Mouse (Mus musculus) lung, postnatal 4 days (tissue): ENCODE measurements around the gene B9d2.

Source experiments
- DNase-seq, 2 experiments: peaks; one replicate each; pipeline ENCODE4 v3.0.0; 2021

The B9d2 gene

GRCm38 (mm10) chr7:25674719-25675300, 5.8 kb upstream of the B9d2 start, which contains the start of gene Tmem91:
Gene Tmem91 (minus strand): TSS chr7:25675166.
- no peak for DNase-seq

DNA sequence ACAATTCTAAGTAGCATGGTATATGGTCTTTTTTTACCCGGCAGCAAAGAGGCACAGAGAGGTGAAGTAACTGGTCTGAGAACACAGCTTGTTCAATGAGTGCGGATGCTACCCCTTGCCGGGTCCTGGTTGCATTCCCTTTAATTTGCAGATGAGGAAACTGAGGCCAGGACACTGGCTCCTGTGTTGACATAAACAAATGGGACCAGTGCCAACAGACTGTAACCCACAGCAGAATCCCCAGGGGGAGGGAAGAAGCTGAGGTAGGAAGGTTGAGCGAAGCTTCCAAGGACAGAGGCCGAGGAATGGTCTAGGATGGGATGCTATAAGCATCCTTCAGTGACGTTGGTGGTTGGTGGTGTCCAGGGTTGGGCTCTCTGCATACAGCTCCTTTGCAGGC, 5.2 kb upstream of the B9d2 start:
- DNase-seq: no peak

DNA sequence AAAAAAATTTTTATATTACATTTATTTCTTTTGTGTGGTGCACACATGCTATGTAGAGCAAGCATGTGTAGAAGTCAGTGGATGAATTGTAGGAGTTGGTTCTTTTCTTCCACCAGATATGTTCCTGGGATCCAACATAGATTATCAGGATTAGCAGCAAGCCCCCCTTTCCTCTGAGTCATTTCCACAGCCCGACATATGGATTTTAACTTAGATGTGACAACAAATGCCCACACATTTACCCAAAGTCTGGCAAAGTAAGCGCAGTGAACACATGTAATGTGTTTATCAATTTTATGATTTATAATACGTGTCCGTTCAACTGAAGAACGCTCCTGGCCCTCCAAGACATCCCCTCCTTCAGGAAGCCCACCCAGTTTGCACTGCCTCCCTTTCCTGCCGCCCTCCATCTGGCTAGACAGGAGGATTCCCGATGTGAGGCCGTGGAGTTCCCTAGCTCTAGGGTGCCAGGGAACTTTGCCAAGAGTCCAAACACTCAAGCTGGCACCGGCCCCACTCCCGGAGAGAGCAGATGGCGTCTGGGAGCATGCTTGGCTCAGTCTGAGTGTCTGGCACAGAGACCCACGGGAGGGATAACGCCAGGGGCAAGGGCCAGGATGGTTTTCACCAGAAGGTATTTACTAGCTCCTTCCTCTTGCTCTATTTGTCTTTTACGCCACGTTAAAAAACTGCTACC, 4.3 kb upstream of the B9d2 start:
- peak; percentile 87 to 92 for DNase-seq

DNA sequence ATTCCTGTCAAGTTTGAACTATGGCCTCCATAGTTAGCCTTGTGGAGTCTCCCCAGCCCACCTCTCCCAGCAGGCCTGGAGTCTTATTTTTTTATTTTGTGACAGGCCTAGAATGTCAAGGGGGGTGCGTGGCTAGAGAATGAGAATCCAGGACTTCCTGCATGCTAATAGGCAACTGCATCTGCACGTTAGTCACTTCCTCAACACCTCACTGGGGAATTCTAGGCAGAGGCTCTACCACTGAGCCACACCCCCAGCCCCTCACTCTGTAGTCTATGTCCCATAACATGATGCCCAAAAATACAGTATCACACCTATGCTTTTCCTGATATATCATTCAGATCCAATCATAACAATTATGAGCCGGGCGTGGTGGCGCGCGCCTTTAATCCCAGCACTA, 3.6 kb upstream of the B9d2 start:
- no peak for DNase-seq

DNA sequence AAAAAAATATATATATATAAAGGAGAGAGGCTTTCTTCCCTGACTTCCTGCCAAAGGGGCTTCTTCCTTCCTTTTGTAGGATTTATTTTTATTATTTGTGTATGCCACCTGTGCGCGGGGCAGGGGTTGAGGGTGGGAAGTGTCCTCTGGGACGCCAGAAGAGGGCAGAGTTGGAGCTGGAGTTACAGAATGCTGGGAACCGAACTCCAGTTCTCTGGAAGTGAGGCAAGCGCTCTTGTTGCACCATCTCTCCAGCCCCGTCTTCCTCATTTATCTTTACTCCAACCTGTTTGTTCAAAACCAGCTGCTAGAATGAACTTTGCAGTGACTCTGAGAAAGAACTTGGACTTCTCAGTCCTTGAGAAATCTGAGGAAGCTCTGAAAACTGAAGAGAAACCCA, 609 bp upstream of the B9d2 start:
- peak; percentile 39 to 53 for DNase-seq

DNA sequence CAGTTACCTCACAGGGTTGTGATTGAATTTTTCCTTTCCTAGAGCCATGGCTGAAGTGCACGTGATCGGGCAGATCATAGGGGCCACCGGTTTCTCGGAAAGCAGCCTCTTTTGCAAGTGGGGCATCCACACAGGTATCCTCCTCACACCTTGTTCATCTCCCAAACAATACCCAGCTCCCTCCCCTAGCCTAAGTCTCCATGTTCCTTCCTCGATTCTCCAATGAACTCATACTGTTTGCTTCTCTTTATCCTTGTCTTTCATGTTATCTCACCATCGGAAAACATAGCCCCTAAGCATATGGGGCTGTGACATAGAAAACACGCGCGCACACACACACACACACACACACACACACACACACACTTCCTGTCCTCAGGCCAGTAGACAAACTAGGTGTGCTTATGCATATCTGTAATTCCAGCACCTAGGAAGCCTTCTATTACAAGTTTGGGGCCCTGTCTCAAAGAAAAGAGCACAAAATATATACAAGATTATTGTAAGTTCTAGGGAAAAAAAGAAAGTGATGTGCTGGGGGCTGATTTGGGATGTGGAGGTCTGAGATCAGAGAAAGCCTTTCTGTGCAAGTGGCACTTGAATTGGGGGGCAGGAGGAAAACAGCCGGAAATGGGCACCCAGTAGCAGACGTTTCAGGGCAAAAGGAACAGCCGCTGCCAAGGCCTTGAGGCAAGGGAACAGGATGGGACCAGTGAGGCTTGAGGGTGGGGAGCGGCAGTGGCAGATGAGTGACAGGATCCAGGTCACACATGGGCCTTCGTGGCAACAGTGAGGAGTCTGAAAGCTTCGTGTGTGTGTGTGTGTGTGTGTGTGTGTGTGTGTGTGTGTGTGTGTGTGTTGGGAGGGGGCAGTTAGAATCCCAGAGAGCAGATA, 1.0 kb downstream of the B9d2 start:
- DNase-seq: no peak

- DNase-seq: peak; percentile 44 to 55
These were observed 3.0 kb downstream of the B9d2 start for GRCm38 (mm10) chr7:25683474-25684180.

DNA sequence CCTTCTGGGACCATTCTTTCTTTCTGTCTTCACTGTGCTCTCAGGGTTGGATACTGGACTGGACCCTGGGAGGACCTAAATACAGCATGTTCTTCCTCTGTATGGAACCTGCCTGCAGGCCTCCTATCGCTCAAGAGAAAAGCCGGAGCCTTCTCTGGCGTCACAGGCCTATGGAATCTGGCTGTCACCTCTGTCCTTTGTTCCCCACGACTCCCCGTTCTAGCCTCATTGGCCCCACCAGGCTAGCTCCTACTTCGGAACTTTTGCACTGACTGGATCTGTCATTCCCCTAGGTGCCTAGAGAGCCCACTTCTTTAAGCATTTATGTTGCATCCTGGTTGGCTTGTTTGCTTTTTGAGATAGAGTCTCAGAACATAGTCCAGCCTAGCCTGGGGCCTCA, 4.1 kb downstream of the B9d2 start:
- DNase-seq: no peak

DNA sequence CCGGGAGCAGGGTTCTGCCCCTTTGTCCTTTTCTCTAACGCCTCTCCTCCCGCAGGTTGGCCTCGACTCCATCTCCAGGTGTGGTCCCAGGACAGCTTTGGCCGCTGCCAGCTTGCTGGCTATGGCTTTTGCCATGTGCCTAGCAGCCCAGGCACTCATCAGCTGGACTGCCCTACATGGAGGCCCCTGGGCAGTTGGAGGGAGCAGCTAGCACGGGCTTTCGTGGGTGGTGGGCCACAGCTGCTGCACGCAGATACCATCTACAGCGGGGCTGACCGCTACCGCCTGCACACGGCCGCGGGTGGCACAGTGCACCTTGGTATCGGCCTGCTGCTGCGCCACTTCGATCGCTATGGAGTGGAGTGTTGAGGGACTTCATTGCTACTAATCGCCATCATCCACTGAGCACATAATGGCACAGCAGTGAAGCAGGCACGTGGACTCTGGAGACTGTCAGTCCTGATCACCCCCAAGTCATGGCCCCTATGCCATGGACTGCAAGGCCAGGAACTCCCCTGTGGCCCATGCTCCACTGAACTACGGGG, 5.4 kb downstream of the B9d2 start:
- DNase-seq: no peak

- peak; percentile 89 to 91 for DNase-seq
These were observed 6.3 kb downstream of the B9d2 start, which contains the start of gene Tgfb1 for GRCm38 (mm10) chr7:25686680-25687531. Gene Tgfb1 (plus strand): TSS chr7:25687002.

DNA sequence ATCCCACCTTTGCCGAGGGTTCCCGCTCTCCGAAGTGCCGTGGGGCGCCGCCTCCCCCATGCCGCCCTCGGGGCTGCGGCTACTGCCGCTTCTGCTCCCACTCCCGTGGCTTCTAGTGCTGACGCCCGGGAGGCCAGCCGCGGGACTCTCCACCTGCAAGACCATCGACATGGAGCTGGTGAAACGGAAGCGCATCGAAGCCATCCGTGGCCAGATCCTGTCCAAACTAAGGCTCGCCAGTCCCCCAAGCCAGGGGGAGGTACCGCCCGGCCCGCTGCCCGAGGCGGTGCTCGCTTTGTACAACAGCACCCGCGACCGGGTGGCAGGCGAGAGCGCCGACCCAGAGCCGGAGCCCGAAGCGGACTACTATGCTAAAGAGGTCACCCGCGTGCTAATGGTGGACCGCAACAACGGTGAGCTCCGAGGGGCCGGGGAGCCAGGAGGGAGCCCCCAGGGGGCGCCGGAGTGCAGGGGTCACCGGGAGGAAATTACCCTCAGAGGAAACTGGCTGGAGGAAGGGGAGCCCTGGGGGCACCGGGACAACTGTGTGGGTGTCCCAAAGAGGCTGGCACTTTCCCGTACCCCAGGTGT, 7.3 kb downstream of the B9d2 start:
- peak; percentile 79 to 83 for DNase-seq

- DNase-seq: peak; percentile 90 to 91
These were observed 8.4 kb downstream of the B9d2 start for GRCm38 (mm10) chr7:25688810-25689586.

- no peak for DNase-seq
These were observed 9.0 kb downstream of the B9d2 start for GRCm38 (mm10) chr7:25689603-25690021.

- no peak for DNase-seq
These were observed 9.5 kb downstream of the B9d2 start for GRCm38 (mm10) chr7:25690051-25690450.

GRCm38 (mm10) chr7:25694104-25694503, 13.5 kb downstream of the B9d2 start:
- no peak for DNase-seq

GRCm38 (mm10) chr7:25699851-25700250, 19.3 kb downstream of the B9d2 start:
- no peak for DNase-seq

DNA sequence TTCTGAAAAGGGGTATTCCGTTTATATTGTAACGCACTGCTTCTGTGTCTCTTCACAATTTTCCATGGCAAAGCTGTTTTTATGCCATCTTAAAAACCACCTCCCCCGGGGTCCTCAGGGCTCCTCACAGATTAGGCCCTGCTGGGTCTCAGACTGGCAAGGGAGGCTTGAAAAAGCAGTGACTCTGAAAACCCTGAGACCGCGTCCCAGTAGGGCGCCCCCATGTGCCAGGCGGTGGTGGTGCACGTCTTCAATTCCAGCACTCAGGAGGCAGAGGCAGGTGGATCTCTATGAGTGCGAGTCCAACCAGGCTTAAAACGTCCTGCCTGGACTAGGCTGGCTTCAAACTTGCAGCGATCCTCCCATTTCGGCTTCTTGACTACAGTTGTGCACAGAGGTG, 20.2 kb downstream of the B9d2 start:
- no peak for DNase-seq

GRCm38 (mm10) chr7:25702350-25702749, 21.8 kb downstream of the B9d2 start:
- DNase-seq: no peak

DNA sequence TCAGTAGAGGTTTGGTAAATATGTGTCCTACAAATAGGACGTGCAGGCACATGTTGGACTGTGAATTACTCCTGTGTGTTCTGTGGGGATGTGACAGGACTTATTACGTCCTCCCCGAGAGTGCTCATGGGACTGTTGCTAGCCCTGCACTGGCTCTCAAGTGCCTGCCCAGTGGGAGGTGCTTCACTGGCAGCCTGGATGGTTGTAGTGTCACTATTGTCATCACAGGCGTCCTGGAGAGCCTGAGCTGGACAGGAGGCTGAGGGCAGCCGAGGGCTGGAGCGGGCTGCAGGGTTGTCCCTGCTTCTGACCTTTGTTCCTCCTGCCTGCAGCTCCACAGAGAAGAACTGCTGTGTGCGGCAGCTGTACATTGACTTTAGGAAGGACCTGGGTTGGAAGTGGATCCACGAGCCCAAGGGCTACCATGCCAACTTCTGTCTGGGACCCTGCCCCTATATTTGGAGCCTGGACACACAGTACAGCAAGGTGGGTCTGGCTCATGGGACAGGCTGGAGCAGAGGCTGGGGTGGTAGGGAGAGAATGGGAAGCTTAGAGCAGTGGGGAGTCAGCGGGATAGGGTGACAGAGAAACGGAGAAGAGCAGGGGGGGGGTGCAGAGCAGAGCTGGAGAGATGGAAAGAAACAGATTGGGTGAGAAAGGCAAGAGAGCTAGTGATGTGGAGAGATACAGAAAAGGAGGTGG, 23.4 kb downstream of the B9d2 start:
- DNase-seq: no peak
